Mouse (Mus musculus) heart, embryonic 10.5 days (tissue): ENCODE data around the gene Rbm38. TPM values are rescaled to one million over a fixed set of nuclear protein-coding genes. Genes with fewer than 3 reads are reported as not detected.
A peak's percentile ranks its signal among the peaks of the same experiment; 100 is the strongest.

Source experiments
- DNase-seq: peaks from one replicate; pipeline ENCODE4 v3.0.0-alpha.2; 2017; ENCODE audit warnings: low spot score
- H3K27ac ChIP-seq: fragments of 300-500 bp; sonication (generic); 2 replicates; pipeline ENCODE4 v1.5.1; 2016; ENCODE audit warnings: mild to moderate bottlenecking
- H3K27me3 ChIP-seq: fragments of 300-500 bp; sonication (generic); 2 replicates; pipeline ENCODE4 v1.6.1; 2016; ENCODE audit warnings: mild to moderate bottlenecking; ENCODE audit not compliant: poor library complexity, insufficient read depth, severe bottlenecking
- H3K36me3 ChIP-seq: fragments of 300-500 bp; sonication (generic); 2 replicates; pipeline ENCODE4 v1.6.1; 2016; ENCODE audit warnings: mild to moderate bottlenecking, moderate library complexity
- H3K4me1 ChIP-seq: fragments of 300-500 bp; sonication (generic); 2 replicates; pipeline ENCODE4 v1.6.1; 2016; ENCODE audit warnings: mild to moderate bottlenecking
- H3K4me3 ChIP-seq: fragments of 300-500 bp; sonication (generic); 2 replicates; pipeline ENCODE4 v1.5.1; 2016; ENCODE audit warnings: mild to moderate bottlenecking, moderate library complexity
- H3K9me3 ChIP-seq: fragments of 300-500 bp; sonication (generic); 2 replicates; pipeline ENCODE4 v1.6.1; 2016; ENCODE audit warnings: mild to moderate bottlenecking, moderate library complexity
- WGBS: fragments of 180-500 bp; shearing (Covaris S2); methylation state at CpG from one replicate; pipeline ENCODE4 v1.1.7; 2016; 5-methylcytosine and 5-hydroxymethylcytosine counted together
- polyA plus RNA-seq: library from polyadenylated mRNA; unstranded; fragments of >200 nt; fragmentation: Nextera tagmentation; extraction: Ambion mirVana; gene quantifications from 2 replicates; pipeline ENCODE4 v1.2.1, GENCODE M21; 2016

The Rbm38 gene
- polyA plus RNA-seq, 1 experiment from 2014 or later = 156 TPM

GRCm38 (mm10) chr2:173041893-173042292 lies 21.6 kb downstream of the Rbm38 start:
- Histone ChIP-seq H3K9me3 (no peaks in the 10 kb centered on the region), H3K27ac (peak overlapping the region; percentile 83; the same call in 1 of the 2 replicates), H3K36me3 (no peaks in the 10 kb centered on the region), H3K27me3 (no peaks in the 10 kb centered on the region), H3K4me3 (no peak overlapping the region), H3K4me1 (peaks cover 64% of the 10 kb centered on the region)
- 59% methylated on average over 1 of the region's 1 CpGs for WGBS
- no peak for DNase-seq

- Histone ChIP-seq H3K4me3 (no peak overlapping the region), H3K36me3 (no peaks in the 10 kb centered on the region), H3K27me3 (no peaks in the 10 kb centered on the region), H3K9me3 (no peaks in the 10 kb centered on the region), H3K4me1 (peaks cover 65% of the 10 kb centered on the region), H3K27ac (peak overlapping the region; percentile 83)
- DNase-seq = no peak
- WGBS = 38% methylated on average over 11 of the region's 11 CpGs
Measured at GRCm38 (mm10) chr2:173042504-173043162, 22.3 kb downstream of the Rbm38 start.

- 72% methylated on average over 18 of the region's 18 CpGs for WGBS
Measured at GRCm38 (mm10) chr2:173044198-173044970, 24.1 kb downstream of the Rbm38 start.

GRCm38 (mm10) chr2:173046582-173047297 lies 26.4 kb downstream of the Rbm38 start:
- H3K9me3 ChIP-seq = no peaks in the 10 kb centered on the region
- peak overlapping the region; percentile 22; the same call in 1 of the 2 replicates for H3K4me3 ChIP-seq
- no peaks in the 10 kb centered on the region for H3K36me3 ChIP-seq
- H3K27me3 ChIP-seq = no peaks in the 10 kb centered on the region
- H3K4me1 ChIP-seq = peaks cover 91% of the 10 kb centered on the region
- no peak for DNase-seq
- peak overlapping the region; percentile 89 for H3K27ac ChIP-seq
- 41% methylated on average over 15 of the region's 15 CpGs for WGBS

More at GRCm38 (mm10) chr2:173044198-173044970, 24.1 kb downstream of the Rbm38 start:
- H3K36me3 ChIP-seq = no peaks in the 10 kb centered on the region
- H3K27me3 ChIP-seq = no peaks in the 10 kb centered on the region
- no peaks in the 10 kb centered on the region for H3K9me3 ChIP-seq
- no peak for DNase-seq
- peaks cover 73% of the 10 kb centered on the region for H3K4me1 ChIP-seq
- H3K4me3 ChIP-seq = no peak overlapping the region
- peak overlapping the region; percentile 83 for H3K27ac ChIP-seq

DNA sequence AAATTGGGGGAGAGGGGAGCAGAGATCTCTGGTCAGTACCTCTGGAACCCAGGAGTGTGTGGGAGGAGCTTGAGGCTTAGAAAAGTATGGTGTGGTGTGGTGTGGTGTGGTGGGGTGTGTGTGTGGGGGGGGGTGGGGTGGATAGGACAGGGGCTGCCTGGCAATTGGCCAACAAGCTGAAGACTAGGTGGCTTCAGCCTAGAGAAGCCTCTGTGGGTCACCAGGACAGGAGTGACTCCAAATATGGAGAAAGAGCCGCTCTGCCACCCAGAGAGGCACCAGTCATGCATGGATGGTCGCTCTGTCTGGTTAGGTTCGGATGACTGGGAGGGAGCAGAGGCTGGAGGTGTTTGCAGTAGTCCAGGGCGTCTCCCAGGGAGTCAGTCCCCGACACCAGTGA lies 27.2 kb downstream of the Rbm38 start:
- no peak overlapping the region for H3K4me3 ChIP-seq
- H3K27ac ChIP-seq = peak overlapping the region; percentile 89
- H3K4me1 ChIP-seq = peaks cover 94% of the 10 kb centered on the region
- 66% methylated on average over 5 of the region's 5 CpGs for WGBS
- H3K9me3 ChIP-seq = no peaks in the 10 kb centered on the region
- H3K36me3 ChIP-seq = no peaks in the 10 kb centered on the region
- DNase-seq = no peak
- no peaks in the 10 kb centered on the region for H3K27me3 ChIP-seq

DNA sequence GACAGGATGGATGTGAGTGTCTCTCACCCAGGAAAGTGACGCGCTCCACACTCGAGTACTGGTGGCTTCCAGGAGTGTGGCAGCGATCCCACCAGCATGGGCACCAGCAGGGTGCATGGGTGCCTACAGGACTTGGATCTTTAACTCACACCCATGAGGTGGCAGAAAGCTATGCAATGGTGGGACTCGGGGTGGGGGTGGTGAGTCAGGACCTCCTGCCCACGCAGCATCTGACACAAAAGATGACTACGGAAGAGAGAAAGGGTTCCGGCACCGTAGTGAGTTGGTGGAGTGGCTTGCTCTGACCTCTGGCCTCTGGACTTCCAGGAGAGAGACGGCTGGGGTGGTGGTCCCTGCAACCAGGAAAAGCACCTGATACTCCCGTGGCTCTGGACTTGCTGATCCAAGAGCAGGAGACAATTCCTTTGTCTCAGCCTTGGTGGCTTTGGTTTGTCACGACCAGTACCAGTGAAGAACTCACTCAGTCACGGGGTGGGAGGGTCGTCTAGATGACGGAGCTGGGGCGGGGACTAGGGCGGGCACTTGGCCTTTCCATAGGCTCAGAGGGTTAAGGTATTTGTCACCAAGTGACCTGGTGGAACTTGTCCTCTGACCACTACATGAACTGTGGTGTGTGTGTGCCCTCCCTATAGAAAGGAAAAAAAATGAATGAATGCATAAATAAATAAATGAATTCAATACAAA lies 27.9 kb downstream of the Rbm38 start:
- Histone ChIP-seq H3K27me3 (no peaks in the 10 kb centered on the region), H3K36me3 (no peaks in the 10 kb centered on the region), H3K4me1 (peaks cover 94% of the 10 kb centered on the region), H3K27ac (peak overlapping the region; percentile 89), H3K9me3 (no peaks in the 10 kb centered on the region), H3K4me3 (no peak overlapping the region)
- 51% methylated on average over 17 of the region's 17 CpGs for WGBS
- DNase-seq = no peak

GRCm38 (mm10) chr2:173049231-173049630 lies 28.9 kb downstream of the Rbm38 start:
- DNase-seq = no peak
- H3K27me3 ChIP-seq = no peaks in the 10 kb centered on the region
- H3K27ac ChIP-seq = peak overlapping the region; percentile 89
- H3K36me3 ChIP-seq = no peaks in the 10 kb centered on the region
- H3K4me1 ChIP-seq = peaks cover 88% of the 10 kb centered on the region
- WGBS = 62% methylated on average over 3 of the region's 3 CpGs
- no peak overlapping the region for H3K4me3 ChIP-seq
- no peaks in the 10 kb centered on the region for H3K9me3 ChIP-seq

GRCm38 (mm10) chr2:173049817-173050216 lies 29.5 kb downstream of the Rbm38 start:
- DNase-seq = no peak
- Histone ChIP-seq H3K4me1 (peaks cover 84% of the 10 kb centered on the region), H3K4me3 (no peak overlapping the region), H3K36me3 (no peaks in the 10 kb centered on the region), H3K27me3 (no peaks in the 10 kb centered on the region), H3K9me3 (no peaks in the 10 kb centered on the region), H3K27ac (peak overlapping the region; percentile 89)
- WGBS = 39% methylated on average over 6 of the region's 6 CpGs

- Histone ChIP-seq H3K36me3 (no peaks in the 10 kb centered on the region), H3K9me3 (no peaks in the 10 kb centered on the region), H3K4me1 (peaks cover 78% of the 10 kb centered on the region), H3K27ac (peak overlapping the region; percentile 89), H3K27me3 (no peaks in the 10 kb centered on the region), H3K4me3 (no peak overlapping the region)
- WGBS = 37% methylated on average over 8 of the region's 8 CpGs
- DNase-seq = no peak
Measured at GRCm38 (mm10) chr2:173050604-173051382, 30.5 kb downstream of the Rbm38 start.

GRCm38 (mm10) chr2:173052881-173053280 lies 32.6 kb downstream of the Rbm38 start:
- Histone ChIP-seq H3K27ac (peak overlapping the region; percentile 65), H3K36me3 (no peaks in the 10 kb centered on the region), H3K4me3 (no peak overlapping the region), H3K27me3 (no peaks in the 10 kb centered on the region), H3K9me3 (no peaks in the 10 kb centered on the region), H3K4me1 (peaks cover 77% of the 10 kb centered on the region)
- DNase-seq = no peak
- WGBS = 89% methylated on average over 8 of the region's 8 CpGs

DNA sequence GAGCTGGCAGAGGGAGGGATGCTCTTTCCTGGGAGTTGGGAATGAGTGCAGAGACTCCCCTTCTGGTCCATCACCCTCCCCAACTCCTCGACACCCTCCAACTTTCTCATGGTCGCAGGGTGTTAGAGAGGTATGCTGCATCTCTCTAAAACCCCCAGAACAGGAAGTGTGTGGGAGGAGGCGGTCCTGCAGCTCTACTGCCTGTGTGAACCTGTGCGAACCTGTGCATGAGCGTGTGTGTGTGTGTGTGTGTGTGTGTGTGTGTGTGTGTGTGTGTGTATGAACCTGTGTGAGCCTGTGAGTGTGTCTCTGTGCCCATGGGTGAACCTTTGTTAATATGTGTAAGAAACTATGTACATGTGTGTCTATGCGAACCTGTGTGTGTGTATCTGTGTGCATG lies 33.5 kb downstream of the Rbm38 start:
- Histone ChIP-seq H3K4me1 (peaks cover 77% of the 10 kb centered on the region), H3K27ac (no peak overlapping the region), H3K9me3 (no peaks in the 10 kb centered on the region), H3K36me3 (no peaks in the 10 kb centered on the region), H3K4me3 (no peak overlapping the region), H3K27me3 (no peaks in the 10 kb centered on the region)
- no peak for DNase-seq
- WGBS = 82% methylated on average over 6 of the region's 6 CpGs

- WGBS = 72% methylated on average over 10 of the region's 10 CpGs
- Histone ChIP-seq H3K4me3 (no peak overlapping the region), H3K9me3 (no peaks in the 10 kb centered on the region), H3K27me3 (no peaks in the 10 kb centered on the region), H3K36me3 (no peaks in the 10 kb centered on the region), H3K27ac (peak overlapping the region; percentile 52; the same call in 1 of the 2 replicates), H3K4me1 (peaks cover 77% of the 10 kb centered on the region)
- DNase-seq = no peak
Measured at GRCm38 (mm10) chr2:173056303-173056881, 36.1 kb downstream of the Rbm38 start.
